Mouse (Mus musculus) skeletal muscle tissue, adult 2 months (tissue): Measurements from ENCODE around the gene Sult2a8.
"Not testable (repeated sequence)": the region's sequence is repeated elsewhere in the genome, so short reads cannot be mapped to it uniquely, and the experiment has no call there.

Source experiments
- DNase-seq: peaks from one replicate; pipeline ENCODE4 v3.0.0-alpha.2; 2012; ENCODE audit warnings: low read depth, low spot score

Gene Sult2a8

DNA sequence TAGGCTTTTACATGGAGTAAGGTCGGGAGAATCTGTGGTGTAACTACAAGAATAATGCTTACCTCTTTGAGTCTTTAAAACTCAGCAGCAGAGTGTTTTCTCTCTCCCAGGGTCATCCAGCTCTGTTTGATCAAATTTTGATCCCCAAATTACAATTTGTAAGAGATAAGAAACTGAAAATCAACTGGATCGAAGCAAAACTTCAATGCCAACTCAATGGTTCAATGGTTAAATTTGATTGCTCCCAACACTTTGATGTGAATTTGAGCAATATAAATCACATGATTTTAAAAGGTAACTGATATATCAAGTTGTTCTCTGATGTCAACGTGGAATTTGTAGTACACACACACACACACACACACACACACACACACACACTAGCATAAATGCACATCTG lies at the start of gene Sult2a8:
Sult2a8 (minus strand) TSS at position 236 of the 400 bp plus-strand sequence.
- DNase-seq = no peak

DNA sequence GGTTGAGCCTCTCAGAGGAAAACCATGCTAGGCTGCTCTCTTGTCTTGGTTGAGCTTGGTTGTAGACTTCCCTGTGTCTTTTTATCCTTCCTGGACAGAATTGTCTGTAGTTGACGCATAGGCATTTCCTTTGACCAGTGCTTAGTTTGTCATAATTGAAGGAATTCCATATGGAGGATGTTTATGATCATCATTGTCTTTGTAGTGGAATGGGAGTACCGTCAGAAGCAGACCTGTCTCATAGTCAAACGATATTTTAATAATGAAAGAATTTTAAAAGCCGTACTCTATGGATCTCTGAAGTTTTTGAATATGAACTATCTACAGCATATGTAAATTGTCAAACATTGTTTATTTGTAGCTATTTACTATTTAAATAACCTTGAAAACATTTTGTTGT lies 47.6 kb upstream of the Sult2a8 start, which contains the start of gene Sult2a7:
Sult2a7 (minus strand) TSS at position 101 of the 400 bp plus-strand sequence.
- no peak for DNase-seq

DNA sequence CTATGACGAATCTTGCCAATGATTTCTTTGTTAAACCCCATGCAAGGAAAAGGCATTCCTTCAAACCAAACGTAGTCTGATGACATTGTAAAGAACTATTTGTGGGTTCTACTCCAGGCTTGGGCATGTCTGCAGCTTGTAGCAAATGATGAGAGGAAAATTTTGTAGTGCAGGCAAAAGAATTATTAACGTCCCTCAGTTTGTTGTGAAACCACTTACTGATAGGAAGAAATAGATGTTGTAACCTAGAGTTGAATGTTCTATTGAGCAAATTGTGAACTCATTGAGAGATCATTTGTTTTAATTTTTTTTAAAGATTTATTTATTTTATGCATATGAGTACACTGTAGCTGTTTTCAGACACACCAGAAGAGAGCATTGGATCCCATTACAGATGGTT lies 46.3 kb upstream of the Sult2a8 start:
- no peak for DNase-seq

DNA sequence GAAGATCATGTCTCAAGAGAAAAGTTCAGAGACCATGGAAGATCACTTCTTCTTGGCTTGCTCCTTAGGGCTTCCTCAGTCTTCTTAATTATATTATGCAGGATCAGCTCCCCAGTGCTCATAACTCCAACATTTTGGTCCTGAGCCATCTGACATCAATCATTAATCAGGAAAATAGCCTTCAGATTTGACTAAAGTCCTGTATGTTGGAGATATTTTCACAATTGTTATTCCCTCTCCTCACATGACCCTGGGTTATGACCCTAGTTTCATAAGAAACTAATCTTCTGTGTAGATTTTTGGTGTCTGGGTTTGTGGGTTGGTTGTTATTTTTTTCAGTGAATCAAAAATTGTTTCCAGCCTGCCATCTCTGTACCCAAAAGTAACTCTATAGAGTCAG lies 7.0 kb downstream of the Sult2a8 start:
- DNase-seq = no peak

DNA sequence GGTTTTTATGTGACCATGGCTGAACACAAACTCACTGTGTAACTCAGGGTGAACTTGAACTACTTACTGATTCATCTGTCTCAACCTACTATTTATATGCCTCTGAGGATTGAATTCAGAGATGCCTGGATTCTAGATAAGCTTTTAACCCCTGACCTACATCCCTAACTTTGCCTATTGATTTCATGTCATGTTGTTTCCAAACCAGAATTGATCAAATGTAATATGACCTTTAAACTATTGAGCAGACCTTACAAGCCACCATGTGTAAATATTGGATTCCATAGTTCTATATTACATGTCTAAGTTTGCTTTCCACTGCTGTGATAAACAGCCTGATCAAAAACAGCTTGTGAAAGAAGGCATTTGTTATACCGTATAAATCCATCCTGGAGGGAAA lies 8.1 kb downstream of the Sult2a8 start:
- DNase-seq = no peak

DNA sequence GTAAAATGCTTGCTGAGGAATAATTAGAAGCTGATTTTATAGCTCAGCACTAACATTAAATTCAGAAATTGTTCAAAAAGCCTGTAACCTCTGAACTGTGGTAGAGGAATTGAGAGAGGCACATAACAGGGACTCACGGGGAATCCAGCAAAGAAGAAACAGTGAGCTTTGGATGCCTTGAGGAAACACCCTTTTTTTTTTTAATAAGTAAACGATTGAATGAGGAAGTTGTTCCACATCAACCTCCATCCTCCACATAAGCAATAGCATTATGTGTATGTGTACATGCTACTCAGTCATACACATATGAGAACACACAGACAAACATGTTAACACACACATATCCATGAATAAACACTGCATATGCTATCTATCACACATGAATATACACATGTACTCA lies 8.5 kb downstream of the Sult2a8 start:
- no peak for DNase-seq

DNA sequence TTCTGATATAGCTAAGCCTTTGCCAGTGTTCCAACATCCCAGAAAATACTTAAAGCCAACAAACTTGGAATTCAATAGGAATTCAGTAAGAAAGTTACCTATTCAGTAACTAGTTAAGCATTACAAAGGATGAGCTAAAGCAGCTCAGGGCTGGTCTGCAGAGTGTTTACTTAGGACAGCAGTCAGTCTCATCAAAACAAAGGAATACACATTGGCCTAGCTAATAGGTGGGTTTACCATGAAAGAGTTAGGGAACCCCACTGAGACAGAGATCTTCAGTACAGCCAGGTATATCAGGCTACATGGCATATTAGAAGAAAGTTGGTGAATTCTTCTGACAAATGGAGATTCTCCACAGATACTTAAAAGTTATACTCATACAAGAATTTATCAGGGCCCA lies 47.2 kb downstream of the Sult2a8 start:
- not testable (repeated sequence) for DNase-seq

DNA sequence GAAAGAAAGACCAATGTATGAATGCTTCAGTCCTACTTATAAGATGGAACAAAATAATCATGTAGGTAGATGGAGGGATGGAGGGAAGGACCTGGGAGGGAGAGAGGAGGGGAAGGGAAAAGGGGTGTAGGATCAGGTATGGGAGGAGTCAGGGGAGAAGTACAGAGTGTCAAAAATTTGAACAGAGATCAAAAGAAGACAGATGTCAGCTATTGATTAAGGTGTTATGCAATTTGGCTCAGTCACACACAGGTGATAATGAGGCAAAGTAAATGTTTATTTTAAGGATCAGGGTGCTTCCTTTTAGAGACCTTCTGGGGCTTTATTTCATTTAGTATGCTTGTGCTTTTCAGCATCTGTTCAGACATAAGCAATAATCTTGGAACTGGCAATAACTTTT lies 50.1 kb downstream of the Sult2a8 start:
- DNase-seq = no peak
